In genomic region chr9:37146353-37146602, GRCm38 (mm10) we compare ENCODE assay signal across 9 mouse cellular contexts. TPM values are rescaled to one million over a fixed set of nuclear protein-coding genes. Genes with fewer than 3 reads are reported as not detected.
A peak's percentile ranks its signal among the peaks of the same experiment; 100 is the strongest.
DNase-seq lines count a peak whose midpoint lies in the region; ATAC-seq lines count a peak whose summit lies in the region.
"Had no signal": no experiment of that assay in that cellular context is flagged by ENCODE, and none has a peak within 500 bp of the region (broad histone marks: within the 10 kb centered on the region; RNA-seq: fewer than 3 reads in every experiment).

No protein-coding gene starts in this region.

- peak overlapping the region; percentile 56 for H3K4me2 ChIP-seq in neural tube, embryonic 11.5 days (ENCODE audit: low read depth)
- peak overlapping the region; percentile 94 for H3K4me2 ChIP-seq in limb, embryonic 11.5 days (ENCODE audit: low read depth, severe bottlenecking)
- peak overlapping the region; percentile 86 for H3K4me2 ChIP-seq in neural tube, embryonic 12.5 days (replicated peaks)

- ATAC-seq in neural tube, embryonic 11.5 days (ENCODE audit: insufficient read depth, low FRiP score, low TSS enrichment): peak; percentile 16; the same call in 1 of the 2 replicates
- peak; percentile 29 for ATAC-seq in limb, embryonic 11.5 days (ENCODE audit: insufficient number of reproducible peaks, low FRiP score, low TSS enrichment, low read depth)
- ATAC-seq in neural tube, embryonic 12.5 days (ENCODE audit: low FRiP score, low read depth): peak; percentile 28

- peak overlapping the region; percentile 98 for H3K9ac ChIP-seq in neural tube, embryonic 11.5 days (ENCODE audit: low read length)
- peak overlapping the region; percentile 83 for H3K9ac ChIP-seq in limb, embryonic 11.5 days (ENCODE audit: low read length)
- H3K9ac ChIP-seq in neural tube, embryonic 12.5 days: peak overlapping the region; percentile 99

- H3K36me3 ChIP-seq in neural tube, embryonic 11.5 days (ENCODE audit: control insufficient read depth, insufficient read depth, low read length): no peaks in the 10 kb centered on the region
- no peaks in the 10 kb centered on the region for H3K36me3 ChIP-seq in limb, embryonic 11.5 days (ENCODE audit: control insufficient read depth, insufficient read depth, low read length)
- H3K36me3 ChIP-seq in neural tube, embryonic 12.5 days: no peaks in the 10 kb centered on the region

- H3K4me1 ChIP-seq in neural tube, embryonic 11.5 days (ENCODE audit: control insufficient read depth, insufficient read depth, low read length): peaks cover 19% of the 10 kb centered on the region
- H3K4me1 ChIP-seq in limb, embryonic 11.5 days (ENCODE audit: control insufficient read depth, insufficient read depth, low read length): peaks cover 36% of the 10 kb centered on the region
- peaks cover 41% of the 10 kb centered on the region for H3K4me1 ChIP-seq in neural tube, embryonic 12.5 days

- under 1% methylated on average over 12 of the region's 12 CpGs for WGBS in neural tube, embryonic 11.5 days
- WGBS in limb, embryonic 11.5 days: 1% methylated on average over 12 of the region's 12 CpGs
- WGBS in neural tube, embryonic 12.5 days: under 1% methylated on average over 12 of the region's 12 CpGs

- no peaks in the 10 kb centered on the region for H3K27me3 ChIP-seq in neural tube, embryonic 11.5 days (ENCODE audit: control insufficient read depth, insufficient read depth, low read length)
- H3K27me3 ChIP-seq in limb, embryonic 11.5 days (ENCODE audit: control insufficient read depth, insufficient read depth, low read length): peaks cover 20% of the 10 kb centered on the region
- H3K27me3 ChIP-seq in neural tube, embryonic 12.5 days (replicated peaks): no peaks in the 10 kb centered on the region

- peak overlapping the region; percentile 95 for H3K4me3 ChIP-seq in neural tube, embryonic 11.5 days (ENCODE audit: low read depth, low read length)
- peak overlapping the region; percentile 67 for H3K4me3 ChIP-seq in limb, embryonic 11.5 days (ENCODE audit: low read depth, low read length)
- peak overlapping the region; percentile 90 for H3K4me3 ChIP-seq in neural tube, embryonic 12.5 days

- peak overlapping the region; percentile 97 for H3K27ac ChIP-seq in neural tube, embryonic 11.5 days (ENCODE audit: low read depth, low read length)
- H3K27ac ChIP-seq in limb, embryonic 11.5 days (replicated peaks; ENCODE audit: low read depth, low read length): peak overlapping the region; percentile 89
- peak overlapping the region; percentile 98 for H3K27ac ChIP-seq in neural tube, embryonic 12.5 days

- DNase-seq in adrenal gland, postnatal 10 days: peak; percentile 69
- no peak for DNase-seq in adrenal gland, adult 8-10 months
- DNase-seq in neural tube, embryonic 11.5 days (ENCODE audit: low spot score): peak; percentile 68
- DNase-seq in neural tube, embryonic 10.5 days (ENCODE audit: extremely low spot score, low spot score): no peak
- DNase-seq in limb, embryonic 11.5 days (ENCODE audit: low spot score): no peak
- DNase-seq in right cerebral cortex, postnatal 36 days (ENCODE audit: low spot score in 2 of 2): no peak
- DNase-seq in spleen, adult 12 weeks (ENCODE audit: low spot score): no peak

- no peaks in the 10 kb centered on the region for H3K9me3 ChIP-seq in neural tube, embryonic 11.5 days (ENCODE audit: control insufficient read depth, low read length)
- no peaks in the 10 kb centered on the region for H3K9me3 ChIP-seq in limb, embryonic 11.5 days (ENCODE audit: control insufficient read depth, low read length)
- no peaks in the 10 kb centered on the region for H3K9me3 ChIP-seq in neural tube, embryonic 12.5 days

RNA-seq across cellular contexts. Expression of gene Pknox2, which starts 0.9 kb away (rescaled TPM):
- 1 to 10 TPM; 3.3 to 6.3 TPM for total RNA-seq in adrenal gland, postnatal 10 days (2021)
- 1 to 10 TPM; 3.0 to 5.4 (median 5.4) TPM for total RNA-seq in adrenal gland, adult 8-10 months (2022)
- 22.8 and 24.3 TPM in 2 replicates for polyA plus RNA-seq in neural tube, embryonic 11.5 days (2014; fragmentation: Nextera tagmentation; extraction: Ambion mirVana)
- 11.3 and 12.4 TPM in 2 replicates for polyA plus RNA-seq in limb, embryonic 11.5 days (2014; fragmentation: Nextera tagmentation; extraction: Ambion mirVana)
- polyA plus RNA-seq in neural tube, embryonic 12.5 days (2016; fragmentation: Nextera tagmentation; extraction: Ambion mirVana): 44.6 and 45.2 TPM in 2 replicates
- total RNA-seq: common myeloid progenitor, adult 5-6 weeks had no signal

Comparison
In these comparisons a context has a peak if more than half of its experiments do, and no peak if none do; other contexts are left out.
1. DNase-seq: peak in adrenal gland, postnatal 10 days (single experiment) and neural tube, embryonic 11.5 days (single experiment); none in adrenal gland, adult 8-10 months (single experiment), neural tube, embryonic 10.5 days (single experiment), limb, embryonic 11.5 days (single experiment), right cerebral cortex, postnatal 36 days (0 of 2) and spleen, adult 12 weeks (single experiment).
2. Peak in every context shown above with its lines, with median percentiles within 50 percentile points of each other: ATAC-seq, H3K27ac ChIP-seq, H3K4me2 ChIP-seq, H3K4me3 ChIP-seq and H3K9ac ChIP-seq.